Mouse (Mus musculus) frontal cortex, postnatal 14 days (tissue): ENCODE results near the gene Crisp4.

Source experiments
- DNase-seq, 2 experiments: peaks; one replicate each; pipeline ENCODE4 v3.0.0; 2022; ENCODE audit warnings: low spot score in 2 of 2

The Crisp4 gene

DNA sequence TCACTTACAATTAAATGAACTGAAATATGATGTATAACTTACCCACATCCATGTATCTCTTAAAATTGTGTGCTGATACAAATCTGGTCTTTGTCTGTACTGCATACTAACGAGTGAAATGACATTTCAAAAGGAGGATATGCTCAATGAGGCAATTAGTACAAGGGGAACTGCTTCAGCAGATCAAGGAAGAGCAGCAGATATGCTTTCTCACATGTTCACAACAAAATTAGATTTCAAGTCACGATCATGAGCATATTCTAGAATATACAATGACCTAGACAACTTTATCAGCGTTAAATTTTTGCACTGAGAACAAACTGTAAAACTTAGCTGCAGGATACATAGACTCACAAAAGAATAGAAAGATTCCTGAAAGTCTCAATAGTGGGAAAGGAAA is at the start of gene Crisp4:
Gene Crisp4 (minus strand): TSS at position 101 of the 400 bp plus-strand sequence.
- no peak for DNase-seq

- no peak for DNase-seq
Observed at GRCm38 (mm10) chr1:18191719-18192118, 46.0 kb upstream of the Crisp4 start.

DNA sequence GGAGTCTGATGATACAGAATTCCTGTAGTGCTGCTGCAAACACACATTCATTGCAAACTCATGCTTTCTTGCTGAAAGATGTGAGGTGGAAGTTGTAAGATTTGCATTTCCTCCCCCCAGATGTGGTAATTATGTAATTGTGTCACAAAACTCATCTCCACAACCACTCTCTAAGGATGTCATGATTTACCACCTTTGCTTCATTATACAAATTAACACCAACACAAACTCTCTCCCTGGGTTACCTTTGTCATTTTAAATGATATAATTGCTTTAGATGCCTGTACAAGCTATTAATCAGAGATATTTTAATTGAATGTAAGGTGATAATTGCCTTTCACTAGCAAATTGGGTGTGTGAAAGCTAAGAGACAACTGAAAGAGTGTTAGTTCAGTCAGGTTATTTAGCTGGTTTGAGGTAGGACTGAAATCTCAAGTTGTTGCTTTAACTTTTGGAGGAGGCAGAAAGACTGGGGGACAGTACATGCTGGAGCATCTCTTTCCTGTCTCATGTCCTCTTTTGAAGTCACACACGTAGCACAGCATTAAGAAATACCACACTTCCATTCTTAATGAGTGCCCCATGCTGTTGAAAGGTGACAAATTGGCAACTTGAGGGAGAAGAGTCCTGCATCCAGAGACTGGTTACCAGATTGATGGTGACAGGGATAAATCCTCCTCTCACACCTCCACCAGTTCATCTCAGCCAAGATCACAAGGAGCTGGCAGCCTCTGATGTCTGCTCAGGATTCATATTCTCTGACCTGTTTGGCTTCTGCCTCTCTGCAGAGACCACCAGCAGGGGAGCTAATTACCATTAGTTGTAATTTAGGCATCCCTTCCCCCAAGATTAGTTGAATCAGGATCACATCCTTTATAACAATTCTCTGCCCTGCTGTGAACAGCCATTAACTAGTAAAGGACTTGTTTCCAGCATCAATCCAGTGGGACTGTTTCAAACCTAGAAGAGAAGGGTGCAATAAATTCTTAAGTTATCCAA is 45.3 kb upstream of the Crisp4 start:
- no peak for DNase-seq

- peak; percentile 14 to 17 for DNase-seq
Observed at GRCm38 (mm10) chr1:18181167-18181566, 35.5 kb upstream of the Crisp4 start.

GRCm38 (mm10) chr1:18170573-18170972 is 24.9 kb upstream of the Crisp4 start:
- DNase-seq: no peak

DNA sequence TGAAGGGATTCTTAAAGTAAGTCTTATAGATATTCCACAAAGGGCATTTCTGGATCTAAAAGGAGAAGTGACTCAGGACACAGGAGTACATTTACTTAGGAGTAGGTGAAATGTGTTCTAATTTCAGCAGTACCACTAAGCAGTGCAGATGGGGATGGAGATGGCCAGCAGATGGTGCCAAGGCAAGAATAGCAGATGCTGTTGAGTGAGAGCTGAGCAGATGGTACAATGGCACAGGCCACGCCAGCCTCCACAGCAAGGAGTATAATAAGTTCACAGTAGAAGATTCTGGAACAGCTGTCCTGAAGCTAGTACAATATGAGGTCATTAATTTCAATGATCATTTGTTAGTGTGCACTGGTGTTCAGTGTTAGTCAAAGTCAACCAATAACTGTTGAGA is 22.6 kb upstream of the Crisp4 start:
- DNase-seq: peak; percentile 37 to 51

- DNase-seq: no peak
Observed at GRCm38 (mm10) chr1:18159082-18159481, 13.4 kb upstream of the Crisp4 start.

GRCm38 (mm10) chr1:18148211-18148610 is 2.5 kb upstream of the Crisp4 start:
- no peak for DNase-seq

DNA sequence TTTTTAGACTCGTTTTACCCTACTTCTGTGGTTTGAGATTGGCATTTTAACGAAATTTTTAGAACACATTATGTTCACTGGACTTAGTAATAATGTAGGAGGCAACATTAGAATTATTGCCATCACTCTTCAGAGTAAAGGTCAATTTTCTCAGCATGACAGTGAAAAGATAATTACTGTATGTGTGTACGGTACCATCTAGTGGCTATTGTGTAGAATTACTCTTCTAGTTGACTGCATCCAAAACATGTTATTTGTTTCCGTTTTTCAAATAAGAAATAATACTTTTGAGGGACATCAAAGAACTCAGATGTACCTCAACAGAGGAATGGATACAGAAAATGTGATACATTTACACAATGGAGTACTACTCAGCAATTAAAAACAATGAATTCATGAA is 14.0 kb downstream of the Crisp4 start:
- no peak for DNase-seq

DNA sequence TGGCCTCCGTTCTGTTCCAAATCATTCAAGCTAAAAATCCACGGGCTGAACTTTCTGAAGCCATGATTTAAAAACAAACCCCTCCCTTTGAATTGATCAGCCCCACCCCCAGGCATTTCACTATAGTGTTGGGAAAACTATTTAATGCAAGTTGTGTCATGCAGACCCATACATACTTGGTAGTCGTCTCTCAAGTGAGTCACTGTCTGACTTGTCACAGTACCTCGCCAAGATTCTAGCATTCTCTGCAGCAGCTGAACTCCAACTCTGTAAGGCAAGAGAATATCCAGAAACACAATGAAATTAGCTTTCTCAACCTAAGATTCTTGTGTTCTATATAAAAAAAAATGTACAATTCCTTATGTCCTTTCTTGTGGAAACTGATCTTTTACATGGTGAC is 15.7 kb downstream of the Crisp4 start:
- DNase-seq: no peak

GRCm38 (mm10) chr1:18106720-18107355 is 38.9 kb downstream of the Crisp4 start:
- DNase-seq: no peak

GRCm38 (mm10) chr1:18105866-18106529 is 39.7 kb downstream of the Crisp4 start:
- DNase-seq: no peak

GRCm38 (mm10) chr1:18105029-18105865 is 40.5 kb downstream of the Crisp4 start:
- DNase-seq: no peak
